Mouse (Mus musculus) MEL (cell line): Measurements from ENCODE around the gene Tpcn1. TPM values are rescaled to one million over a fixed set of nuclear protein-coding genes. Genes with fewer than 3 reads are reported as not detected.

Experiments
- DNase-seq: peaks from one replicate; pipeline ENCODE4 v3.0.0; 2011; ENCODE audit warnings: low read depth, low spot score
- H3K27ac ChIP-seq: 2 replicates; pipeline ENCODE4 v1.5.1; 2012; ENCODE audit warnings: low read depth, mild to moderate bottlenecking, control low read depth, low read length, moderate library complexity; ENCODE audit not compliant: control insufficient read depth
- H3K27me3 ChIP-seq, 2 experiments: fragments of 150-350 bp in 1 of 2; sonication (generic) in 1 of 2; 2 replicates each; pipeline ENCODE4 v1.6.1; 2012; ENCODE audit warnings: low read length in 2 of 2, mild to moderate bottlenecking in 2 of 2, improper control_type of control experiment in 1 of 2, moderate library complexity in 1 of 2; ENCODE audit not compliant: insufficient read depth in 2 of 2, control insufficient read depth in 1 of 2
- H3K36me3 ChIP-seq, 2 experiments: 2 replicates each; pipeline ENCODE4 v1.6.1; 2012 to 2014; ENCODE audit warnings: low read length in 2 of 2, improper control_type of control experiment in 1 of 2, inconsistent platforms in 1 of 2, mild to moderate bottlenecking in 1 of 2; ENCODE audit not compliant: insufficient read depth in 2 of 2, control insufficient read depth in 1 of 2
- H3K4me1 ChIP-seq, 2 experiments: fragments of 150-350 bp in 1 of 2; sonication (generic) in 1 of 2; 2 replicates each; pipeline ENCODE4 v1.6.1; 2012; ENCODE audit warnings: low read length in 2 of 2, improper control_type of control experiment in 1 of 2, mild to moderate bottlenecking in 1 of 2; ENCODE audit not compliant: insufficient read depth in 2 of 2, control insufficient read depth in 1 of 2
- H3K4me3 ChIP-seq, 2 experiments: fragments of 150-350 bp in 1 of 2; sonication (generic) in 1 of 2; 2 replicates each; pipeline ENCODE4 v1.5.1; 2012; ENCODE audit warnings: low read depth in 2 of 2, low read length in 2 of 2, mild to moderate bottlenecking in 2 of 2, moderate library complexity in 2 of 2, control low read depth in 1 of 2, improper control_type of control experiment in 1 of 2; ENCODE audit not compliant: control insufficient read depth in 1 of 2, insufficient read depth in 1 of 2
- H3K79me2 ChIP-seq: 2 replicates; pipeline ENCODE4 v1.6.1; 2012; ENCODE audit warnings: mild to moderate bottlenecking, low read length, moderate library complexity; ENCODE audit not compliant: control insufficient read depth, poor library complexity, insufficient read depth
- H3K9ac ChIP-seq: 2 replicates; pipeline ENCODE4 v1.6.1; 2012; ENCODE audit warnings: low read depth, mild to moderate bottlenecking, control low read depth, low read length, moderate library complexity; ENCODE audit not compliant: control insufficient read depth, poor library complexity, severe bottlenecking
- H3K9me3 ChIP-seq: fragments of 150-350 bp; sonication (generic); replicated peaks from 2 replicates; pipeline ENCODE4 v1.6.1; 2012; ENCODE audit warnings: mild to moderate bottlenecking, low read length, improper control_type of control experiment, moderate library complexity; ENCODE audit not compliant: insufficient read depth
- CHD2 ChIP-seq: IDR thresholded peaks from 2 replicates; pipeline ENCODE4 v1.6.1; 2011; ENCODE audit warnings: low read length, improper control_type of control experiment
- CTCF ChIP-seq, 3 experiments: IDR thresholded peaks in 2 of 3; conservative IDR thresholded peaks in 1 of 3; 2 replicates each; pipeline ENCODE4 v1.5.1; 2011 to 2012; ENCODE audit warnings: low read length in 3 of 3, low read depth in 2 of 3, mild to moderate bottlenecking in 2 of 3, improper control_type of control experiment in 1 of 3, inconsistent platforms in 1 of 3, mixed read lengths in 1 of 3, moderate library complexity in 1 of 3; ENCODE audit not compliant: control insufficient read depth in 1 of 3, insufficient read depth in 1 of 3, poor library complexity in 1 of 3, severe bottlenecking in 1 of 3
- ELF1 ChIP-seq: IDR thresholded peaks from 2 replicates; pipeline ENCODE4 v1.6.1; 2014; ENCODE audit warnings: low read depth, mild to moderate bottlenecking, inconsistent platforms, low read length, improper control_type of control experiment, moderate library complexity
- ETS1 ChIP-seq: IDR thresholded peaks from 2 replicates; pipeline ENCODE4 v1.6.1; 2012; ENCODE audit warnings: low read depth, mild to moderate bottlenecking, inconsistent platforms, low read length, improper control_type of control experiment, moderate library complexity
- JUND ChIP-seq: IDR thresholded peaks from 2 replicates; pipeline ENCODE4 v1.6.1; 2011; ENCODE audit warnings: low read depth, mild to moderate bottlenecking, improper control_type of control experiment, low read length
- KAT2A ChIP-seq: conservative IDR thresholded peaks from 2 replicates; pipeline ENCODE4 v1.6.1; 2012; ENCODE audit warnings: low read depth, low read length, improper control_type of control experiment, inconsistent platforms
- MAX ChIP-seq: IDR thresholded peaks from 2 replicates; pipeline ENCODE4 v1.6.1; 2011; ENCODE audit warnings: low read length, improper control_type of control experiment
- MAZ ChIP-seq: IDR thresholded peaks from 2 replicates; pipeline ENCODE4 v1.6.1; 2012; ENCODE audit warnings: low read depth, mild to moderate bottlenecking, inconsistent platforms, low read length, improper control_type of control experiment
- MXI1 ChIP-seq: IDR thresholded peaks from 2 replicates; pipeline ENCODE4 v1.6.1; 2011; ENCODE audit warnings: mild to moderate bottlenecking, low read depth, low read length, improper control_type of control experiment
- NELFE ChIP-seq: IDR thresholded peaks from 2 replicates; pipeline ENCODE4 v1.6.1; 2011; ENCODE audit warnings: low read depth, low read length, improper control_type of control experiment
- POLR2AphosphoS2 ChIP-seq: IDR thresholded peaks from 2 replicates; pipeline ENCODE4 v1.6.1; 2011; ENCODE audit warnings: low read length, improper control_type of control experiment
- RAD21 ChIP-seq: IDR thresholded peaks from 2 replicates; pipeline ENCODE4 v1.6.1; 2011; ENCODE audit warnings: mild to moderate bottlenecking, low read depth, low read length, improper control_type of control experiment
- RCOR1 ChIP-seq: IDR thresholded peaks from 2 replicates; pipeline ENCODE4 v1.6.1; 2012; ENCODE audit warnings: low read depth, mild to moderate bottlenecking, inconsistent platforms, low read length, improper control_type of control experiment
- SMC3 ChIP-seq: IDR thresholded peaks from 2 replicates; pipeline ENCODE4 v1.6.1; 2011; ENCODE audit warnings: low read depth, low read length, improper control_type of control experiment
- TAL1 ChIP-seq: IDR thresholded peaks from 2 replicates; pipeline ENCODE4 v1.6.1; 2012; ENCODE audit warnings: mild to moderate bottlenecking, inconsistent platforms, low read length, moderate library complexity, mixed read lengths
- TCF12 ChIP-seq: IDR thresholded peaks from 2 replicates; pipeline ENCODE4 v1.6.1; 2014; ENCODE audit warnings: low read depth, mild to moderate bottlenecking, inconsistent platforms, low read length, improper control_type of control experiment, moderate library complexity
- USF2 ChIP-seq, 2 experiments: IDR thresholded peaks; 2 replicates each; pipeline ENCODE4 v1.6.1; 2011 to 2012; ENCODE audit warnings: improper control_type of control experiment in 2 of 2, low read length in 2 of 2, borderline replicate concordance in 1 of 2, inconsistent platforms in 1 of 2, low read depth in 1 of 2, mild to moderate bottlenecking in 1 of 2; ENCODE audit not compliant: insufficient read depth in 1 of 2
- ZC3H11A ChIP-seq: IDR thresholded peaks from 2 replicates; pipeline ENCODE4 v1.6.1; 2012; ENCODE audit warnings: low read depth, mild to moderate bottlenecking, inconsistent platforms, low read length, improper control_type of control experiment
- ZKSCAN1 ChIP-seq: IDR thresholded peaks from 2 replicates; pipeline ENCODE4 v1.6.1; 2012; ENCODE audit warnings: low read depth, mild to moderate bottlenecking, inconsistent platforms, low read length, improper control_type of control experiment, moderate library complexity
- polyA plus RNA-seq, 2 experiments: library from polyadenylated mRNA; stranded (reverse) in 1 of 2; unstranded in 1 of 2; fragments of >175 nt in 1 of 2; fragments of >200 nt in 1 of 2; gene quantifications; 2 replicates each; pipeline versions ENCODE4 v1.2.1 to v1.2.4; 2012; ENCODE audit warnings: low replicate concordance in 2 of 2, low read depth in 1 of 2; ENCODE audit not compliant: insufficient read length in 2 of 2, insufficient read depth in 1 of 2, missing spikeins in 1 of 2
- total RNA-seq: library from RNA; depleted of rRNA; stranded (reverse); fragments of 300-350 nt; gene quantifications from 2 replicates; pipeline ENCODE4 v1.2.3, GENCODE M21; 2012

Gene Tpcn1
- total and polyA plus RNA-seq, 3 experiments = 11.3 to 43.2 TPM; not detected in 1

GRCm38 (mm10) chr5:120527296-120527964 is 61.0 kb downstream of the Tpcn1 start:
- DNase-seq = no peak
- H3K36me3 ChIP-seq = no peaks in the 10 kb centered on the region
- H3K4me3 ChIP-seq = no peak overlapping the region
- H3K4me1 ChIP-seq = no peaks in the 10 kb centered on the region
- H3K9ac ChIP-seq = no peak overlapping the region
- TF ChIP-seq MAX = no peak
- no peak for TF ChIP-seq CTCF (IDR thresholded peaks at IDR 0.05 in 2 of 3, conservative IDR thresholded peaks at IDR 0.05 in 1 of 3; ENCODE audit: control insufficient read depth in 1 of 3, insufficient read depth in 1 of 3, low read depth in 2 of 3, low read length in 3 of 3, poor library complexity in 1 of 3, severe bottlenecking in 1 of 3)
- no peak for TF ChIP-seq ELF1
- no peak for TF ChIP-seq MAZ
- TF ChIP-seq CHD2 = no peak
- TF ChIP-seq POLR2AphosphoS2 = no peak
- TF ChIP-seq RCOR1 = no peak
- no peak overlapping the region for H3K27ac ChIP-seq
- no peaks in the 10 kb centered on the region for H3K79me2 ChIP-seq
- no peaks in the 10 kb centered on the region for H3K27me3 ChIP-seq
- no peaks in the 10 kb centered on the region for H3K9me3 ChIP-seq

DNA sequence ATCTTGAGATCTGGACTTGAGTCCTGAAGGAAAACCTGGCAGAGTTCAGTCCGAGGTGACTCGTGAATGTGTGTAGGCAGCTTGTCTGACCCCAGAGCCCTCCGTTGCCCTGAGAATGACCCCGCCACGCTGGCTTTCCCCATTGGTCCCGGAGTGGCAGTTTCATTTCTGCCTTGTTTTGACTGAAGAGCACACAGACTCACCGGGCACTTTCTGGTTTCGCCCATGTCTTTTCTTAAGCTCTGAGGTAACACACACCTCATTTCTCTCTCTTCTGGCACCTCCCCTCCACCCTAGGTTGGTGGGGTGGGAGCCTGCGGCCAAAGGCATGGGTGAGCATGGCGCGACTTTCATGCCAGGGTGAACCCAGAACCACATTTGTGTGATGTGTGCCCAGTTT is 62.2 kb downstream of the Tpcn1 start:
- H3K4me3 ChIP-seq = no peak overlapping the region

DNA sequence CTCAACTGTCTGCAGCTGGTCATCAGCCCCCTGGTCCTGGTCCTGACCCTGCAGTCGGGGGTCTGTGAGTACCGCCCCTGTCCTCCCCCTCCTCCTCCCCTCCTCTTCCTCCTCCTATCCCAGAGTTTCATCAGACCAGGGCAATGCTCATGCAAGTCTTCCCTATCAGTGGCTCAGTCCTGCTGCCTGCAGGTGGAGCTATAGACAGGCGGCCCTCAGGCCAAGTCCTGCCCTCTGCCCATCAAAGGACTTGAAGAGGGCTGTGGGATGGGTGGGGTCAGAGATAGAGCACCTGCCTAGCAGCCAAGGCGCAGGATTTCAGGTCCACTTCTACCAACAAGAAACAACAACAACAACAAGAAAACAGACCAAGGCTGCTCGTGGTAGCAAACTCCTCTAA is 62.7 kb downstream of the Tpcn1 start:
- no peaks in the 10 kb centered on the region for H3K4me1 ChIP-seq
- no peak overlapping the region for H3K4me3 ChIP-seq
- no peak overlapping the region for H3K27ac ChIP-seq
- H3K9me3 ChIP-seq = no peaks in the 10 kb centered on the region
- no peaks in the 10 kb centered on the region for H3K36me3 ChIP-seq
- no peaks in the 10 kb centered on the region for H3K27me3 ChIP-seq
- no peak for DNase-seq
- TF ChIP-seq SMC3 (peak; percentile 45), KAT2A (no peak), MAZ (0 out of 2 replicates have a peak, but pooled peaks have one; percentile 24), USF2 (IDR thresholded peaks at IDR 0.05; ENCODE audit: borderline replicate concordance in 1 of 2, insufficient read depth in 1 of 2, low read depth in 1 of 2, low read length in 2 of 2) (no peak), JUND (no peak), ZC3H11A (peak; percentile 15; the same call in 1 of the 2 replicates), TCF12 (no peak), RAD21 (peak; percentile 19), CTCF (IDR thresholded peaks at IDR 0.05 in 2 of 3, conservative IDR thresholded peaks at IDR 0.05 in 1 of 3; ENCODE audit: control insufficient read depth in 1 of 3, insufficient read depth in 1 of 3, low read depth in 2 of 3, low read length in 3 of 3, poor library complexity in 1 of 3, severe bottlenecking in 1 of 3) (peak in 2 of 3 experiments; percentile 53 to 54; a peak in 4 of 6 replicates)
- no peaks in the 10 kb centered on the region for H3K79me2 ChIP-seq
- H3K9ac ChIP-seq = no peak overlapping the region

More for the DNA sequence above, 62.2 kb downstream of the Tpcn1 start:
- no peak for DNase-seq
- H3K4me1 ChIP-seq = no peaks in the 10 kb centered on the region
- TF ChIP-seq MAX (no peak), ZKSCAN1 (no peak), MXI1 (no peak), ETS1 (no peak), TCF12 (no peak), NELFE (no peak), TAL1 (no peak)
- H3K79me2 ChIP-seq = no peaks in the 10 kb centered on the region
- no peaks in the 10 kb centered on the region for H3K9me3 ChIP-seq
- no peak overlapping the region for H3K9ac ChIP-seq
- H3K27me3 ChIP-seq = no peaks in the 10 kb centered on the region
- no peak overlapping the region for H3K27ac ChIP-seq
- no peaks in the 10 kb centered on the region for H3K36me3 ChIP-seq
